Comparison of ENCODE assay signal across 27 mouse cellular contexts in genomic region chr9:37653836-37654235, GRCm38 (mm10). TPM values are rescaled to one million over a fixed set of nuclear protein-coding genes. Genes with fewer than 3 reads are reported as not detected.
DNase-seq lines count a peak whose midpoint lies in the region; ATAC-seq lines count a peak whose summit lies in the region.
"Had no signal": no experiment of that assay in that cellular context is flagged by ENCODE, and none has a peak within 500 bp of the region (broad histone marks: within the 10 kb centered on the region; RNA-seq: fewer than 3 reads in every experiment).

No protein-coding gene starts in this region.

- H3K9me3 ChIP-seq in heart, embryonic 10.5 days = no peaks in the 10 kb centered on the region
- H3K9me3 ChIP-seq in heart, embryonic 12.5 days (replicated peaks) = no peaks in the 10 kb centered on the region
- no peaks in the 10 kb centered on the region for H3K9me3 ChIP-seq in heart, embryonic 14.5 days (ENCODE audit: control insufficient read depth, low read length)
- H3K9me3 ChIP-seq: embryonic facial prominence, embryonic 10.5 days; embryonic facial prominence, embryonic 12.5 days; forebrain, embryonic 13.5 days; G1E had no signal

- peaks cover 57% of the 10 kb centered on the region for H3K36me3 ChIP-seq in heart, embryonic 10.5 days
- peaks cover 58% of the 10 kb centered on the region for H3K36me3 ChIP-seq in heart, embryonic 12.5 days
- H3K36me3 ChIP-seq in heart, embryonic 14.5 days (ENCODE audit: control insufficient read depth, insufficient read depth, low read length) = peaks cover 60% of the 10 kb centered on the region

- H3K4me1 ChIP-seq in heart, embryonic 10.5 days = peaks cover 19% of the 10 kb centered on the region
- peaks cover 20% of the 10 kb centered on the region for H3K4me1 ChIP-seq in heart, embryonic 12.5 days (replicated peaks)
- H3K4me1 ChIP-seq in heart, embryonic 14.5 days (ENCODE audit: control insufficient read depth in 2 of 2, insufficient read depth in 2 of 2, low read length in 2 of 2) = peaks cover 2 to 11% of the 10 kb centered on the region in 2 experiments

- WGBS in heart, embryonic 10.5 days = 30% methylated on average over 5 of the region's 5 CpGs
- WGBS in heart, embryonic 12.5 days = 31% methylated on average over 5 of the region's 5 CpGs
- 26% methylated on average over 5 of the region's 5 CpGs for WGBS in heart, embryonic 14.5 days

- H3K27ac ChIP-seq in heart, embryonic 10.5 days = peak overlapping the region; percentile 76
- H3K27ac ChIP-seq in heart, embryonic 12.5 days (ENCODE audit: poor library complexity, severe bottlenecking) = peak overlapping the region; percentile 82
- peak overlapping the region; percentile 52 to 66 for H3K27ac ChIP-seq in heart, embryonic 14.5 days (replicated peaks in 1 of 2; ENCODE audit: control insufficient read depth in 1 of 2, insufficient read depth in 1 of 2, low read depth in 2 of 2, low read length in 2 of 2)
- H3K27ac ChIP-seq: embryonic facial prominence, embryonic 10.5 days; embryonic facial prominence, embryonic 12.5 days; forebrain, embryonic 13.5 days had no signal

- ATAC-seq in heart, embryonic 12.5 days (ENCODE audit: insufficient number of reproducible peaks, low FRiP score) = no peak
- ATAC-seq in heart, embryonic 14.5 days (ENCODE audit: insufficient number of reproducible peaks, insufficient read depth, low FRiP score, low read depth) = no peak
- ATAC-seq: activated CD4-positive, CD25-positive, alpha-beta regulatory T cell, adult 4 months; CD4-positive, CD25-positive, alpha-beta regulatory T cell, adult 4 months; forebrain, embryonic 13.5 days; Patski had no signal

- intact Hi-C loops in heart, postnatal 10 days (cut with DNase I) = no loop called here

- peak overlapping the region; percentile 1; the same call in 1 of the 2 replicates for H3K4me2 ChIP-seq in heart, embryonic 12.5 days
- no peak overlapping the region; the same call in 1 of the 2 replicates for H3K4me2 ChIP-seq in heart, embryonic 14.5 days (ENCODE audit: low read length)
- H3K4me2 ChIP-seq: embryonic facial prominence, embryonic 12.5 days; forebrain, embryonic 13.5 days had no signal

- no peaks in the 10 kb centered on the region for H3K27me3 ChIP-seq in heart, embryonic 10.5 days (ENCODE audit: insufficient read depth, poor library complexity, severe bottlenecking)
- H3K27me3 ChIP-seq in heart, embryonic 12.5 days (replicated peaks) = no peaks in the 10 kb centered on the region
- H3K27me3 ChIP-seq in heart, embryonic 14.5 days (ENCODE audit: control insufficient read depth, insufficient read depth, low read length) = no peaks in the 10 kb centered on the region
- H3K27me3 ChIP-seq: CH12.LX; embryonic facial prominence, embryonic 12.5 days; forebrain, embryonic 13.5 days; Patski had no signal

- DNase-seq in heart, embryonic 10.5 days (ENCODE audit: low spot score) = no peak
- no peak for DNase-seq in heart, adult 11 months
- no peak for DNase-seq in heart, adult 18-20 months
- no peak for DNase-seq in heart, postnatal 10 days
- DNase-seq in retina, postnatal 7 days (ENCODE audit: low read depth, low spot score) = peak; percentile 29
- DNase-seq in liver = no peak
- DNase-seq: adrenal gland, adult 8-10 months; adrenal gland, postnatal 14 days; adrenal gland, postnatal 36 days; B cell, adult 2 months; cerebellum, adult 11-12 months; cerebellum, adult 2 months; cerebellum, adult 9-10 months; cerebellum, postnatal 10 days; cerebellum, postnatal 25 days had no signal

- H3K9ac ChIP-seq in heart, embryonic 12.5 days = peak overlapping the region; percentile 40; the same call in 1 of the 2 replicates
- H3K9ac ChIP-seq in heart, embryonic 14.5 days (ENCODE audit: low read length) = no peak overlapping the region; the same call in 1 of the 2 replicates
- H3K9ac ChIP-seq: embryonic facial prominence, embryonic 12.5 days; forebrain, embryonic 13.5 days had no signal

- H3K4me3 ChIP-seq in heart, embryonic 10.5 days = peak overlapping the region; percentile 27; the same call in 1 of the 2 replicates
- no peak overlapping the region for H3K4me3 ChIP-seq in heart, embryonic 12.5 days
- H3K4me3 ChIP-seq in heart, embryonic 14.5 days (ENCODE audit: control insufficient read depth in 1 of 2, insufficient read depth in 1 of 2, low read depth in 1 of 2, low read length in 2 of 2) = no peak overlapping the region
- H3K4me3 ChIP-seq: embryonic facial prominence, embryonic 10.5 days; embryonic facial prominence, embryonic 12.5 days; forebrain, embryonic 13.5 days had no signal

RNA-seq across cellular contexts. Expression of gene Tbrg1, which starts 3.3 kb away (rescaled TPM):
- 200 and 203 TPM in 2 replicates for polyA plus RNA-seq in heart, embryonic 10.5 days (2016; fragmentation: Nextera tagmentation; extraction: Ambion mirVana)
- polyA plus RNA-seq in heart, embryonic 12.5 days (2016; fragmentation: Nextera tagmentation; extraction: Ambion mirVana) = 151 and 162 TPM in 2 replicates
- 10 to 100 TPM; 31.9 to 34.0 TPM for total RNA-seq in heart, adult 18-20 months (2021)
- polyA plus RNA-seq in heart, embryonic 14.5 days (2014; fragmentation: Nextera tagmentation; extraction: Ambion mirVana) = 113 and 126 TPM in 2 replicates
- 10 to 100 TPM; 51.5 to 52.8 TPM for total RNA-seq in heart, postnatal 10 days (2021)

RNA-seq across cellular contexts. Expression of gene Panx3, which starts 15.2 kb away (rescaled TPM):
- 0.31 TPM in 1 of 2 replicates, not detected in the other for polyA plus RNA-seq in heart, embryonic 10.5 days (2016; fragmentation: Nextera tagmentation; extraction: Ambion mirVana)
- polyA plus RNA-seq in heart, embryonic 12.5 days (2016; fragmentation: Nextera tagmentation; extraction: Ambion mirVana) = 0.14 TPM in 1 of 2 replicates, not detected in the other
- not detected for total RNA-seq in heart, adult 18-20 months (2021)
- not detected in 2 replicates for polyA plus RNA-seq in heart, embryonic 14.5 days (2014; fragmentation: Nextera tagmentation; extraction: Ambion mirVana)
- total RNA-seq in heart, postnatal 10 days (2021) = not detected
- total RNA-seq: adrenal gland, adult 18-20 months; CH12.LX had no signal
- polyA plus RNA-seq: activated CD4-positive, CD25-positive, alpha-beta regulatory T cell, adult 4 months; CD4-positive, CD25-positive, alpha-beta regulatory T cell, adult 4 months; cerebellum, adult 2 months; cortical plate, adult 2 months; G1E; Patski had no signal

RNA-seq across cellular contexts. Expression of gene Spa17, which starts 40.3 kb away (rescaled TPM):
- polyA plus RNA-seq in heart, embryonic 10.5 days (2016; fragmentation: Nextera tagmentation; extraction: Ambion mirVana) = 7.1 and 8.1 TPM in 2 replicates
- 6.2 and 6.7 TPM in 2 replicates for polyA plus RNA-seq in heart, embryonic 12.5 days (2016; fragmentation: Nextera tagmentation; extraction: Ambion mirVana)
- total RNA-seq in heart, adult 18-20 months (2021) = 1 to 10 TPM; 1.3 to 1.7 TPM
- 6.6 and 7.3 TPM in 2 replicates for polyA plus RNA-seq in heart, embryonic 14.5 days (2014; fragmentation: Nextera tagmentation; extraction: Ambion mirVana)
- 1 to 10 TPM; 3.4 to 3.9 TPM for total RNA-seq in heart, postnatal 10 days (2021)
